Mouse (Mus musculus): ENCODE data around the gene Prpf18. TPM values are rescaled to one million over a fixed set of nuclear protein-coding genes. Genes with fewer than 3 reads are reported as not detected.

The Prpf18 gene
- 9.2 TPM for polyA plus RNA-seq (2012; fragmentation: generic; extraction: Trizol)
- long read RNA-seq, experiment 1, transcript Prpf18-201 (10 exons, 3,522 nt) = major isoform, 19 of 25 reads
- long read RNA-seq, experiment 1, partial matches to known transcripts = 2 of 25 reads
- long read RNA-seq, experiment 1, other reads (novel, unspliced or antisense) = 4 of 25 reads
- long read RNA-seq, experiment 2, transcript Prpf18-201 (10 exons, 3,522 nt) = major isoform, 200 of 216 reads
- long read RNA-seq, experiment 2, partial matches to known transcripts = 1 of 216 reads
- long read RNA-seq, experiment 2, other reads (novel, unspliced or antisense) = 15 of 216 reads

DNA sequence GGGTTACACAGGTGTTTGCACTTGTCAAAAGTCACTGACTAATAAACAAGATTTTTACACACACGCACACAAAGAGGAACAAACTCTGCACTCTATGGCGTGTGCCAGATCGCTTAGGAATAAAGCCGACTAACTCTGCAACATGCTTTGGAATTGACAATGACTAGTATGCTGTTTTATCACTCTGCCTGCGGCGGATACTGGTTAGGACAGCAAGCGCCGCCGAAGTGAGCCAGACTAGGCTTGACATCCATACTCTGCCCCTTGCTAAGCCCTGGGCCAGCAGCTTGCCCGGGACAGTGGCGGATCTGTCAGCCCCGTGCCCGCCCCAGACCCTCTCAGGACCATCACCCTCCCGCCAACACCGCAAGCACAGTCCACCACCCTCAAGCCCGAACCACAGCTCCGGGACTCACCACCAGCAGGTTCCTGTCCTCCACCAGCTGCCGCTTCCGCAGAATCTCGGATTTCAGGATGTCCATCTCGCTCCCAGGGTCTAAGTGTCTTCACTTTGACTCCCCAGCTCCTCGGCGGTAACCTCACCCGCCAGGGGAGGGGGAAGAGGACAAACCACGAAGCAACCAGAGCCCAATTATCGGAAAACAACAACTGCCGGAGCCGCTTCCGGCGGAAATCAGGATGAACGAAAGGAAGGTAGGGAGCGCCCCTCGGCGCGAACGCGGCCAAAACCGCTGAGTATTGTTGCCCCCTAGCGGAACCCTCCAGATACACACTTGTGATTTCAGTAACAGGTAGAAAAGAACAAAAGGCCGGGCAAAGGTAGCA lies at the start of gene Prpf18:
Gene Prpf18, minus strand, starts transcription at position 614 of the 786 bp plus-strand sequence.
- peak within 1 kb of the TSS; percentile 64 for H3ac ChIP-seq (ENCODE audit: control insufficient read depth, insufficient read length, low read depth)
- TF ChIP-seq USF1 (IDR thresholded peaks at IDR 0.05; ENCODE audit: low read depth) (no peak), CTCF (IDR thresholded peaks at IDR 0.05; ENCODE audit: control insufficient read depth, insufficient read depth, insufficient read length) (peak; percentile 47), MAX (IDR thresholded peaks at IDR 0.05) (peak; percentile 68), MYOD1 (IDR thresholded peaks at IDR 0.05; ENCODE audit: control insufficient read depth, insufficient read length, low read depth) (no peak)
- H3K4me3 ChIP-seq (ENCODE audit: insufficient read depth, poor library complexity, severe bottlenecking) = peak within 1 kb of the TSS; percentile 98
- H3K79me2 ChIP-seq (ENCODE audit: control insufficient read depth, insufficient read depth) = peaks cover 50% of the 10 kb centered on the region
- peaks cover 19% of the 10 kb centered on the region for H3K36me3 ChIP-seq (ENCODE audit: control insufficient read depth, insufficient read depth)
- peaks cover 34% of the 10 kb centered on the region for H3K79me3 ChIP-seq (ENCODE audit: low read depth)
- no peaks in the 10 kb centered on the region for H3K27me3 ChIP-seq (ENCODE audit: control insufficient read depth, insufficient read depth, insufficient read length)

DNA sequence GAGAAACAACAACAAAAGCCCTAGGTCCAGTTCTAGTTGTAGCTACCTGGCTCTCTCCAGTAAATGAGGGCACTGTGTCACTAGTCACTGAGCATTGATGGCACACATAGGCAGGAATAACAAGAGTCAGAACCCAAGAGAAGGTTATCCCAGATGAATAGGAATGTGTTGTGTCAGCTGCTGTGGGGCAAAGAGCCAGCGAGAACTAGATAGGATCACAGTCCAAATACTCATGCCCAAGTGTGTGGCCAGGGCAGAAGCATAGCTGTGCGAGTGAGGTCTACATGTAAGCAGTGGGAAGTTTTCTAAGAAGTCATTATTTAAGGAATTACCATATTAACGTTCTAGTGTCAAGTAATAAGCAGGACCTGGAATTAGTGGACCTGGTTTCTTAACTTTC lies 28.0 kb upstream of the Prpf18 start:
- no peaks in the 10 kb centered on the region for H3K79me2 ChIP-seq (ENCODE audit: control insufficient read depth, insufficient read depth)
- TF ChIP-seq FOSL1 (IDR thresholded peaks at IDR 0.05; ENCODE audit: insufficient read depth, low read length, poor library complexity, severe bottlenecking) (no peak), CTCF (IDR thresholded peaks at IDR 0.05; ENCODE audit: control insufficient read depth, insufficient read depth, insufficient read length) (no peak), USF1 (IDR thresholded peaks at IDR 0.05; ENCODE audit: low read depth) (no peak), MYOG (IDR thresholded peaks at IDR 0.05; ENCODE audit: control insufficient read depth, extremely low read depth, insufficient read length) (no peak), MAX (IDR thresholded peaks at IDR 0.05) (no peak), CEBPB (IDR thresholded peaks at IDR 0.05; ENCODE audit: low read depth) (no peak), MYOD1 (IDR thresholded peaks at IDR 0.05; ENCODE audit: control insufficient read depth, insufficient read length, low read depth) (no peak)

DNA sequence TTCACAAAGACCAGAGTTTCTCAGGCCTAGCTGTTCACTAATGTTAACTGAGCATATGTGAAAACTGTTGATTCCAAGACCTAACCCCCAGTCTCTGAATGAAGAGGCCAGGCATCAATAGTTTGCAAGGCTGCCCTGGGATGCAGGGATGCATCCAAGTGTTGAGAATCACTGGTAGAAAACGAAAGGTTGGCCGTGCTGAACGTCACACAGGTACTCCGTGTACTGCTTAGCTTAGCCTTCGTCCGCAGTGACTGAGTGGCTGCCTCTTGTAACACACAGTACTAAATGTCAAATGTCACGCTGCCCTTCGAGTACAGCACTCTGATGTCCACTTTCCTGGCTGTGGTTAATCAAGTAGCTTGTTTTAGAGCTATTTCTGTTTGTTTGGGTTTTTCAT lies 19.7 kb upstream of the Prpf18 start:
- no peak overlapping the region for H3K4me3 ChIP-seq (ENCODE audit: insufficient read depth, poor library complexity, severe bottlenecking)
- H3K79me3 ChIP-seq (ENCODE audit: low read depth) = no peaks in the 10 kb centered on the region
- H3K27me3 ChIP-seq (ENCODE audit: control insufficient read depth, insufficient read depth, insufficient read length) = peaks cover 11% of the 10 kb centered on the region
- H3ac ChIP-seq (ENCODE audit: control insufficient read depth, insufficient read length, low read depth) = no peak overlapping the region
- no peaks in the 10 kb centered on the region for H3K36me3 ChIP-seq (ENCODE audit: control insufficient read depth, insufficient read depth)
- TF ChIP-seq CEBPB (IDR thresholded peaks at IDR 0.05; ENCODE audit: low read depth) (no peak), MAX (IDR thresholded peaks at IDR 0.05) (no peak), MYOD1 (IDR thresholded peaks at IDR 0.05; ENCODE audit: control insufficient read depth, insufficient read length, low read depth) (no peak), FOSL1 (IDR thresholded peaks at IDR 0.05; ENCODE audit: insufficient read depth, low read length, poor library complexity, severe bottlenecking) (no peak), MYOG (IDR thresholded peaks at IDR 0.05; ENCODE audit: control insufficient read depth, extremely low read depth, insufficient read length) (no peak), USF1 (IDR thresholded peaks at IDR 0.05; ENCODE audit: low read depth) (no peak), CTCF (IDR thresholded peaks at IDR 0.05; ENCODE audit: control insufficient read depth, insufficient read depth, insufficient read length) (no peak)
- H3K79me2 ChIP-seq (ENCODE audit: control insufficient read depth, insufficient read depth) = no peaks in the 10 kb centered on the region

More for the DNA sequence above, 28.0 kb upstream of the Prpf18 start:
- H3ac ChIP-seq (ENCODE audit: control insufficient read depth, insufficient read length, low read depth) = no peak overlapping the region
- H3K79me3 ChIP-seq (ENCODE audit: low read depth) = no peaks in the 10 kb centered on the region
- peaks cover 10% of the 10 kb centered on the region for H3K27me3 ChIP-seq (ENCODE audit: control insufficient read depth, insufficient read depth, insufficient read length)
- no peaks in the 10 kb centered on the region for H3K36me3 ChIP-seq (ENCODE audit: control insufficient read depth, insufficient read depth)
- no peak overlapping the region for H3K4me3 ChIP-seq (ENCODE audit: insufficient read depth, poor library complexity, severe bottlenecking)

DNA sequence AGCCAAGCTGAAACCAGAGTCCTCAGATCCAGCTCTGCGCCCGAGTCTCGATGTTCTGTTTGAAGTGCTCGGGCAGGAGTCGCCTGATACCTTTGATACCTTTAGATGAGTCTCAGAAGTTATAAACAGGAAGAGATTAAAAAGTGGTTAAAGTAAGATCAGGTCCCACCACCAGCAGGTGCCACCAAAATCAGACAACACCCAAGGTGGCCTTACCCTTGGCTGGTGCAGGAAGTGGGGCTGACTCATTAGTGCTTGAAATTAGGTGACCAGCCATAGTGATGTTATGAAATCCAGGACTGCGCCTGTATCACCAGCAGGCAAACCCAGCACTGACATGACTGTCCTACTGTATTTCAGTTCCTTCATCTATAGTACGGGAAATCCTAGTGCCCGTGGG lies 17.8 kb upstream of the Prpf18 start:
- Histone ChIP-seq H3K79me2 (ENCODE audit: control insufficient read depth, insufficient read depth) (no peaks in the 10 kb centered on the region), H3K36me3 (ENCODE audit: control insufficient read depth, insufficient read depth) (no peaks in the 10 kb centered on the region), H3K4me3 (ENCODE audit: insufficient read depth, poor library complexity, severe bottlenecking) (no peak overlapping the region), H3K27me3 (ENCODE audit: control insufficient read depth, insufficient read depth, insufficient read length) (peaks cover 7% of the 10 kb centered on the region), H3ac (ENCODE audit: control insufficient read depth, insufficient read length, low read depth) (no peak overlapping the region), H3K79me3 (ENCODE audit: low read depth) (no peaks in the 10 kb centered on the region)
- TF ChIP-seq FOSL1 (IDR thresholded peaks at IDR 0.05; ENCODE audit: insufficient read depth, low read length, poor library complexity, severe bottlenecking) (no peak), MAX (IDR thresholded peaks at IDR 0.05) (no peak), MYOG (IDR thresholded peaks at IDR 0.05; ENCODE audit: control insufficient read depth, extremely low read depth, insufficient read length) (no peak), MYOD1 (IDR thresholded peaks at IDR 0.05; ENCODE audit: control insufficient read depth, insufficient read length, low read depth) (no peak), USF1 (IDR thresholded peaks at IDR 0.05; ENCODE audit: low read depth) (no peak), CEBPB (IDR thresholded peaks at IDR 0.05; ENCODE audit: low read depth) (no peak), CTCF (IDR thresholded peaks at IDR 0.05; ENCODE audit: control insufficient read depth, insufficient read depth, insufficient read length) (no peak)

DNA sequence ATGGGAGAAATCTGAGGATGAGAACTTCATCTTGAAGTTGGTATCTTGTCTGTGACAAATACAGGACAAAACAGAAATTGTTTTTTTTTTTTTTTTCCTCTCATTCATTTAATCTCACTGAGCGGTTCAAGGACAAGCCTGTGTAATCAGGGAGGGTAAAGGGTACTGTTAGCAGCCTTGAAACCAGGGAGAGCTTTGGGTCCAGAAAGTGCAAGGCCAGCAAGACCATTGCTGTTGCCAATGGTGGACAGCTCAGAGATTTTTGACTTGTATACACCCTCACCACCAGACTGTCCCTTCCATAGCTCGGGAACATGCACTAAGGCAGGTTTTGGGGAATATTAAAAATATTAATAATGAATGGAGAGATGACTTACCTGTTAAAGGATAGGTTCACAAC lies 16.7 kb upstream of the Prpf18 start:
- Histone ChIP-seq H3K4me3 (ENCODE audit: insufficient read depth, poor library complexity, severe bottlenecking) (no peak overlapping the region), H3ac (ENCODE audit: control insufficient read depth, insufficient read length, low read depth) (no peak overlapping the region), H3K79me2 (ENCODE audit: control insufficient read depth, insufficient read depth) (no peaks in the 10 kb centered on the region), H3K79me3 (ENCODE audit: low read depth) (no peaks in the 10 kb centered on the region), H3K27me3 (ENCODE audit: control insufficient read depth, insufficient read depth, insufficient read length) (peaks cover 7% of the 10 kb centered on the region), H3K36me3 (ENCODE audit: control insufficient read depth, insufficient read depth) (no peaks in the 10 kb centered on the region)
- TF ChIP-seq MYOG (IDR thresholded peaks at IDR 0.05; ENCODE audit: control insufficient read depth, extremely low read depth, insufficient read length) = no peak
- no peak for TF ChIP-seq FOSL1 (IDR thresholded peaks at IDR 0.05; ENCODE audit: insufficient read depth, low read length, poor library complexity, severe bottlenecking)
- no peak for TF ChIP-seq USF1 (IDR thresholded peaks at IDR 0.05; ENCODE audit: low read depth)
- no peak for TF ChIP-seq MYOD1 (IDR thresholded peaks at IDR 0.05; ENCODE audit: control insufficient read depth, insufficient read length, low read depth)
- no peak for TF ChIP-seq CEBPB (IDR thresholded peaks at IDR 0.05; ENCODE audit: low read depth)
- no peak for TF ChIP-seq CTCF (IDR thresholded peaks at IDR 0.05; ENCODE audit: control insufficient read depth, insufficient read depth, insufficient read length)
- no peak for TF ChIP-seq MAX (IDR thresholded peaks at IDR 0.05)
